Mouse (Mus musculus) colon, adult 2 months (tissue): ENCODE data around the gene Ankrd22. TPM values are rescaled to one million over a fixed set of nuclear protein-coding genes. Genes with fewer than 3 reads are reported as not detected.

ENCODE experiments used
- polyA plus RNA-seq: library from polyadenylated mRNA; depleted of rRNA; stranded (reverse); fragments of >200 nt; gene quantifications from 2 replicates; pipeline ENCODE4 v1.2.3, GENCODE M21; 2012; rRNA removed

The Ankrd22 gene
- polyA plus RNA-seq, result 1.1 and 1.7 TPM in 2 replicates

GRCm38 (mm10) chr19:34165891-34166290 lies at the start of gene Ankrd22:
Gene Ankrd22 (minus strand): TSS chr19:34166053.

GRCm38 (mm10) chr19:34192008-34192963 lies 26.4 kb upstream of the Ankrd22 start, which contains the start of gene Stambpl1:
Gene Stambpl1 (plus strand): TSS chr19:34192229.

GRCm38 (mm10) chr19:34100633-34101032 lies 65.2 kb downstream of the Ankrd22 start, which contains the start of gene Lipm:
Gene Lipm (plus strand): TSS chr19:34100933.

Other genes with a start within 250 kb of the Ankrd22 start
- gene Lipf, start 204.9 kb downstream of the Ankrd22 start, polyA plus RNA-seq, result not detected in 2 replicates
- 0.09 TPM in 1 of 2 replicates, not detected in the other for gene Lipk, start 157.8 kb downstream of the Ankrd22 start, polyA plus RNA-seq
- not detected in 2 replicates for gene Lipn, start 98.7 kb downstream of the Ankrd22 start, polyA plus RNA-seq
- not detected in 2 replicates for gene Lipm, start 65.1 kb downstream of the Ankrd22 start, polyA plus RNA-seq
- gene Stambpl1, start 26.2 kb upstream of the Ankrd22 start, polyA plus RNA-seq, result 7.3 and 7.7 TPM in 2 replicates
- gene Acta2, start 89.5 kb upstream of the Ankrd22 start, polyA plus RNA-seq, result 1,765 and 1,858 TPM in 2 replicates
- 0.73 and 1.4 TPM in 2 replicates for gene Fas, start 124.6 kb upstream of the Ankrd22 start, polyA plus RNA-seq